Mouse (Mus musculus) hindbrain, embryonic 14.5 days (tissue): Measurements from ENCODE around the gene Ppig. TPM values are rescaled to one million over a fixed set of nuclear protein-coding genes. Genes with fewer than 3 reads are reported as not detected.

Source experiments
- ATAC-seq: fragments of 200-750 bp; cut with Nextera tagmentation; 2 replicates; pipeline ENCODE4 v1.8.0; 2017; ENCODE audit warnings: moderate number of reproducible peaks, mild to moderate bottlenecking, moderate TSS enrichment, moderate library complexity; ENCODE audit not compliant: low FRiP score
- DNase-seq: peaks from one replicate; pipeline ENCODE4 v3.0.0-alpha.2; 2015; ENCODE audit warnings: low spot score
- H3K27ac ChIP-seq: fragments of 300-500 bp; sonication (generic); 2 replicates; pipeline ENCODE4 v1.5.1; 2014; ENCODE audit warnings: mild to moderate bottlenecking, moderate library complexity
- H3K27me3 ChIP-seq: fragments of 300-500 bp; sonication (generic); 2 replicates; pipeline ENCODE4 v1.6.1; 2014; ENCODE audit warnings: mild to moderate bottlenecking, low read length, mixed read lengths; ENCODE audit not compliant: control insufficient read depth, insufficient read depth
- H3K36me3 ChIP-seq: fragments of 300-500 bp; sonication (generic); replicated peaks from 2 replicates; pipeline ENCODE4 v1.6.1; 2014; ENCODE audit not compliant: control insufficient read depth, insufficient read depth
- H3K4me1 ChIP-seq: fragments of 300-500 bp; sonication (generic); replicated peaks from 2 replicates; pipeline ENCODE4 v1.6.1; 2014; ENCODE audit warnings: antibody characterized with exemption, low read length, mixed read lengths; ENCODE audit not compliant: control insufficient read depth, insufficient read depth
- H3K4me2 ChIP-seq: fragments of 300-500 bp; sonication (generic); replicated peaks from 2 replicates; pipeline ENCODE4 v1.6.1; 2014; ENCODE audit warnings: mild to moderate bottlenecking, moderate library complexity
- H3K4me3 ChIP-seq: fragments of 300-500 bp; sonication (generic); replicated peaks from 2 replicates; pipeline ENCODE4 v1.5.1; 2014; ENCODE audit warnings: mild to moderate bottlenecking, low read length
- H3K9ac ChIP-seq: fragments of 300-500 bp; sonication (generic); 2 replicates; pipeline ENCODE4 v1.6.1; 2014
- H3K9me3 ChIP-seq: fragments of 300-500 bp; sonication (generic); 2 replicates; pipeline ENCODE4 v1.6.1; 2016; ENCODE audit warnings: low read length; ENCODE audit not compliant: control insufficient read depth
- WGBS: fragments of 180-500 bp; shearing (Covaris S2); extraction: QIAGEN DNeasy Blood & Tissue Kit; methylation state at CpG from one replicate; pipeline ENCODE4 v1.1.7; 2014; 5-methylcytosine and 5-hydroxymethylcytosine counted together
- polyA plus RNA-seq: library from polyadenylated mRNA; unstranded; fragments of >200 nt; fragmentation: Nextera tagmentation; extraction: Ambion mirVana; gene quantifications from 2 replicates; pipeline ENCODE4 v1.2.1, GENCODE M21; 2014

Ppig gene
- polyA plus RNA-seq, 1 experiment from 2014 or later, result 83.9 TPM

DNA sequence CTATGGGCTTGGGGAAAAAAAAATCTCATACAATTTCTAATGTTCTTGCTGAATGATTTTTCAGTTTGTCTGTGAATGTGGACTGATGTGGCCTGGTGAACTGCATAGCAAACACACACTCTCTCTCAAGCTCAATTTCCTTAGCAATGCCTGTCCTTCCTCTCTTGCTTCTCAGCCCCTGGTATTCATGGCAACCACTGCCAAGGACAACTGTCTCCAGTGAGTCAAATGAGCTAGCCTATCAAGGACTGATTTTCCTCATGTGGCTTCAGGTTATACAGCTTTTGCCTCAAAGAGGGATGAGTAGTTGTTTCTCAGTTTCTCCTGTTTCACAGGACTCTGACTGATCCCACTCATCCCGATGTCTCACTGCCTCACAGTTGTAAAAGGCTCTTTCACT lies 3.2 kb upstream of the Ppig start:
- ATAC-seq, result no peak
- no peak for DNase-seq
- WGBS, result 83% methylated on average over 1 of the region's 1 CpGs
- Histone ChIP-seq H3K4me3 (no peak overlapping the region), H3K4me1 (peaks cover 6% of the 10 kb centered on the region; the same call in 1 of the 2 replicates), H3K9ac (no peak overlapping the region), H3K4me2 (no peak overlapping the region), H3K9me3 (no peaks in the 10 kb centered on the region), H3K27ac (no peak overlapping the region), H3K36me3 (no peaks in the 10 kb centered on the region), H3K27me3 (no peaks in the 10 kb centered on the region)

DNA sequence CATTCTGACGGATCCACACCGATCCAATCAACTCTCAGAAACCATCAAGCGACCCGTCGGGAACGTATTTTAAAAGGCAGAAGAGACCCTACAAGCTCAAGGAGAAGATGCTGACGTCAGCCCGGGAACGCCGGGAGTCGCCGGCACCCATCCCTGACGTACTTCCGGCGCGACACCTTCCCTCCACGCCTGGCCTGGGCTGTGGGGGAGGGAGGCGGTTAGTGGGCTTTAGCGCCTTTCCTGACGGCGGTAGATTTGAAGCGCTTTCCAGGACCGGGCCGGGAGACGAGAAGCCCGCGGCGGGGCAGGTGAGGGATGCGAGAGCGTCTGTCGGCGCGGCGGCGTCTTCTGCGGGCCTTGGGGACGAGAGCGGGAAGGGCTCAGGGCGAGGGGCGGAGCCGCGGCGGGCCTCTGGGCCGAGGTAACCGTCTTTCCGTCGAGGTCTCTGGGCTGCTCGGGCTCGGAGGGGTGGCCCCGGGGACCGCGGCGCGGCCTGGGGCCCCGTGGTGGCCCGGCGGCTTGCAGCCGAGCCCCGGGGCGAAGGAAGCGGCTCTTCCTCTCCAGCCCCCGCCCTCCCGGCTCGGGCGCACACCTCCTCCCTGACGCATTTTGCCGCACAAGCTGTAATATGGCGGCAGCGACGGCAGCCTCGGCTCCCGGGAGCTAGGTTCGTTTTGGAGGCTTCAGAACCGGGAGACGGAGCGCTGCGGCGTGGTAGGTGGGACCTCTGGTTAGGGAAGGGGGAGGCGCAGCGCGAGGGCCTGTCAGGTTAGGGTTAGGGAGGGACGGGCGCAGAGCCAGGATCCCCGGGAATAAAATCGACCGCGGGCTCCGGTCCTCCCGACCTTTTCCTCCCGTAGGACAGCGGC lies 539 bp downstream of the Ppig start:
- H3K36me3 ChIP-seq, result no peaks in the 10 kb centered on the region

DNA sequence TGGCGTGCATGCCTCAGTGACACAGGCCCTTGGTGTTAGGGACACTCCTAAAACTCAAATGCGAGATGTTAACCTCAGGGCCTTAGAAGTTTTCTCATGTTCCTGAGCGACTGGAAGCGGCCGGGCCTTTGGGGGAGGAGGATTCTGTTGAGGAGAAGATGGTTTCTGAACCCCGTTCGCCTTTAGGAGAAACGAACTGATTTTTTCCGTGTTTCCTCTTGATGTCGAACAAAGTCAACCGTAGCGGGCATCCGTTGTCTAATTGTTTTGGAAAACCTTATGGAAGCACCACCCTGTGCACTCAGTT lies 1.1 kb downstream of the Ppig start:
- Histone ChIP-seq H3K9me3 (no peaks in the 10 kb centered on the region), H3K9ac (peak overlapping the region; percentile 84), H3K27ac (peak overlapping the region; percentile 79), H3K4me1 (peaks cover 11% of the 10 kb centered on the region; the same call in 1 of the 2 replicates), H3K4me3 (peak overlapping the region; percentile 87), H3K36me3 (no peaks in the 10 kb centered on the region), H3K4me2 (peak overlapping the region; percentile 83), H3K27me3 (no peaks in the 10 kb centered on the region)
- WGBS, result under 1% methylated on average over 13 of the region's 13 CpGs
- ATAC-seq (peak; percentile 18; the same call in 1 of the 2 replicates), DNase-seq (no peak)

More for the DNA sequence above, 539 bp downstream of the Ppig start:
- Histone ChIP-seq H3K9ac (peak overlapping the region; percentile 84), H3K4me1 (peaks cover 11% of the 10 kb centered on the region; the same call in 1 of the 2 replicates), H3K4me2 (peak overlapping the region; percentile 83), H3K27ac (peak overlapping the region; percentile 79), H3K4me3 (peak overlapping the region; percentile 87), H3K9me3 (no peaks in the 10 kb centered on the region), H3K27me3 (no peaks in the 10 kb centered on the region)
- DNase-seq (peak; percentile 97), ATAC-seq (peak; percentile 96)
- under 1% methylated on average over 76 of the region's 91 CpGs for WGBS

DNA sequence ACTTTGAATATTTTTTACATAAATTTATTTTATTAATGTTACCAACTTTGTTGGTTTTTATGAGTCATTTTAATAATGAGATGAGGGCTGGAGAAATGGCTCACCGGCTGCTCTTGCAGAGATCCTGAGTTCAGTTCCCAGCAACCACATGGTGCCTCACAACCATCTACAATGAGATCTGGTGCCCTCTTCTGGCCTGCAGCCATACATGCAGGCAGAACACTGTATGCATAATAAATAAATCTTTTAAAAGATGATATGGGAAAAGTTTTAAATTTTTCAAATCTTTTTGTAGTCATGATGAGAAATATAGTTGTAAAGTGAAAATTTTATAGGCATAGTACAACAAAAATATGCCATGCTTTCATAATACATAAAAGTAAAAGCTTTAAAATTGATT lies 22.7 kb downstream of the Ppig start:
- no peak for DNase-seq
- Histone ChIP-seq H3K9me3 (no peaks in the 10 kb centered on the region), H3K27me3 (no peaks in the 10 kb centered on the region), H3K9ac (no peak overlapping the region), H3K27ac (no peak overlapping the region), H3K4me1 (no peaks in the 10 kb centered on the region), H3K4me3 (no peak overlapping the region), H3K4me2 (no peak overlapping the region), H3K36me3 (peaks cover 81% of the 10 kb centered on the region)
- ATAC-seq, result no peak
- 91% methylated on average over 1 of the region's 1 CpGs for WGBS

DNA sequence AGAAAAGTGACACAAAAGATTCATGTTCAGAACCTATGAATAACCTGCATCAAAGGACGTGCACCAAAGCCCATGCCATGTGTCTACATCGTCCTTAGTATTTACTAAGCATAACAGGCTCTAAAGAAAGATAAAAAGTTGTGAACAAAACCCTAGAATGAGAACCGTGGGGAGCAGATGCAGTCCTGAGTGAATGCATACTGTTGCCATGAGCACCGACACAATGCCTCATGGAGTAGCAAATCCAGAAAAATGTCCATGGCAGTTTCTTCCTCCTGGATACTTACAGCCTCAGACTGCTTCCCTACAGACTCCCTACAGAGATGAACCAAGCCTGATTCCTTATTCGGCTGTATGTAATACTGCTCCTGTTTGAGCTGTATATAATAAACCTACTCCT lies 38.6 kb downstream of the Ppig start:
- no peak overlapping the region for H3K27ac ChIP-seq
- H3K4me2 ChIP-seq, result no peak overlapping the region
- H3K4me3 ChIP-seq, result no peak overlapping the region
- WGBS, result 19% methylated on average over 5 of the region's 5 CpGs
- H3K9me3 ChIP-seq, result no peaks in the 10 kb centered on the region
- H3K4me1 ChIP-seq, result no peaks in the 10 kb centered on the region
- no peaks in the 10 kb centered on the region for H3K27me3 ChIP-seq
- ATAC-seq (no peak), DNase-seq (no peak)
- 0 out of 2 replicates have a peak, but pooled peaks cover 4% of the 10 kb centered on the region for H3K36me3 ChIP-seq
- H3K9ac ChIP-seq, result no peak overlapping the region

DNA sequence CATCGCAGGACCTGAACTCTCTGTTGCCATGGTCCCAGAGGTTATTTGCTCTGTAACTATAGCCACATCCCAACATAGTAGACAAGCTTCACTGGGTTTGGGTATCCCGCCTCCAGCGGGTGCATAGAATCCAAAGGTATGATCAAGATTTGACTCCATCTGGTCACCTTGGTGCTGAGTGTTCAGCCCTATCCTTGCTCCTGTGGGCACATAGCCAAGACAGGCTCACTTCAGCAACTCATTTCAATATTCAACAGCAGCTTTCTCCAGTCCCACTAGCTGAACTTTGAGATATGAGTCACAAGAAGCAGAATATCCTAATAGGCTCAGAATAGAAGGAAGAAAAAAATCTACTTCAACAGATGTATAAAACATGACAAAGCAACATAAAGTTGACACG lies 41.0 kb downstream of the Ppig start:
- Histone ChIP-seq H3K9me3 (no peaks in the 10 kb centered on the region), H3K4me3 (no peak overlapping the region), H3K4me1 (no peaks in the 10 kb centered on the region), H3K36me3 (0 out of 2 replicates have a peak, but pooled peaks cover 4% of the 10 kb centered on the region), H3K4me2 (no peak overlapping the region), H3K27ac (no peak overlapping the region), H3K27me3 (no peaks in the 10 kb centered on the region), H3K9ac (no peak overlapping the region)
- WGBS, result 89% methylated on average over 4 of the region's 4 CpGs
- DNase-seq, result no peak
- no peak for ATAC-seq

DNA sequence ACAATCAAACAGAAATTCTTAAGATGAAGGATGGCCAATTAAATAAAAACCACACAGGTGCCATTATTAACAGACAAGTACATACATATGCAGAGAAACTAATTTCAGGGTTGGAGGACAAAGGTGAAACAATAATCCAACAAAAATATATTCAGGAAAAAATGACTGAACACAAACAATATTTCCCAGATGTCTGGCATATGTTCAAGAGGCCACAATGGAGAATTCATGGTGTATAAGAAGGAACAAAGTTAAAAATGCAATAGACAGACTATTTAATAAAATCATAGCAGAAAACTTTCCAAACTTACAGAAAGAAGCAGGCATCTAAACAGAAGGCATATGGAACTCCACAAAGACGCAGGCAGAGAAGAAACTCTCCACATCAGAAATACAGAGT lies 42.4 kb downstream of the Ppig start:
- DNase-seq (no peak), ATAC-seq (no peak)
- H3K9ac ChIP-seq, result no peak overlapping the region
- WGBS, result 88% methylated on average over 1 of the region's 1 CpGs
- no peak overlapping the region for H3K4me2 ChIP-seq
- no peaks in the 10 kb centered on the region for H3K4me1 ChIP-seq
- no peaks in the 10 kb centered on the region for H3K9me3 ChIP-seq
- H3K27ac ChIP-seq, result no peak overlapping the region
- H3K27me3 ChIP-seq, result no peaks in the 10 kb centered on the region
- H3K36me3 ChIP-seq, result 0 out of 2 replicates have a peak, but pooled peaks cover 4% of the 10 kb centered on the region
- no peak overlapping the region for H3K4me3 ChIP-seq

DNA sequence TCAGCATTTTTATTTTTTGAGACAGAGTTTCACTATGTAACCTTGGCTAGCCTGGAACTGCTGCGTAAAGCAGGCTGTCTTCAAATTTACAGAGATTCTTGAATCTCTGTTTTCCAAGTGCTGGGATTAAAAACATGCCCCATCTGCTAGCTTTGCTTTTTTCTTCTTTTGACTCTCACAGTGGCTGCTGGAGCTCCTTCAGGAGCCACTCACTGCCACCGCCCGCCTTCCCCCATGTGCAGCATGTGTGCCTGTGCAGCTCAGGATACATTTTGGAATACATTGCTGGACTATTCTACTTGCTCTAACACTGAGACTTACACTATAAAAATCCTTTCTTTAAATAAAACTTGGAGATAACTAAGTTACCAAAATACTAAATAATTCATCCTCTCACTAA lies 51.0 kb downstream of the Ppig start:
- H3K4me2 ChIP-seq, result no peak overlapping the region
- H3K4me3 ChIP-seq, result no peak overlapping the region
- DNase-seq, result no peak
- no peak overlapping the region for H3K9ac ChIP-seq
- WGBS, result 99% methylated on average over 3 of the region's 3 CpGs
- H3K36me3 ChIP-seq, result peaks cover 32% of the 10 kb centered on the region
- no peaks in the 10 kb centered on the region for H3K4me1 ChIP-seq
- no peaks in the 10 kb centered on the region for H3K27me3 ChIP-seq
- ATAC-seq, result no peak
- no peaks in the 10 kb centered on the region for H3K9me3 ChIP-seq
- H3K27ac ChIP-seq, result no peak overlapping the region

DNA sequence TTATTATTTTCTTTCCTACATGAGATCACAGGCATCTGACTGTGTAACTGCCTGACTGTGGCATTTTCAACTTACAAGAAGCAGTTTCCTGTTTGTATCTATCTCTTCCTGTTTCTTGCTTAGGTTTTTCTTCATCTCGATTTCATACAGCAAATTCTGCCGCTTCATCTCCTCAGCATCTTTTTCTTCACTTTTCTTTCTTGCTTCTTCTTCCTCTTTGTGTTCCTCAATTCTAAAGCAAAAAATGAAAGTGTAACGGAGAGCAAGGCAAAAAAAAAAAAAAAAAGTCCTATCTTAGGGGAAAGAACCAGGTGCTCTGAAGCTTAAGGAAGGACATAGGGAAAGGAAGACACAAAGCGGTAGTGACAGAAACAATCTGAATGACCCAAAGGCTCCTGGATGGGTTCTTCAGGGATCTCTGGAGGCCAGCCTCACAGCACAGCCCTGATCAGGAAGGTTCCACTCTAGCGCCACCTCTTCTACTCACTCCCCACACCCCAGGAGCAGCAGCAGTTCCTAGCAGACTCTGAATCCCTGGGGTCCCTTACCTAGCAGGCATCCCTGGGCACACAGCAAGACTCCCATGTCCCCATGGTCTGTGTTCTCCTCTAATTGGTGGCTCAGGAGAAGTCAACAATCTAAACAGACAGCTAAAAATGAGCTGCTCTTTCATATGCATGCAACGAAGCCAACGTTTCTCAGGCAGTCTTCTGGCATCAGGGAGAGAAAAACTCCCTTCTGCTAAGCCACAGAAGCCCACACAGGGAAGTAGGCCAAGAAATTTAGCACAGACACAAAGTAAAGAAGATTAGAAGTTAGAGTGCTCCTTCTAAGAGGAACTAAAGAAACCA lies 55.9 kb downstream of the Ppig start:
- no peak overlapping the region for H3K27ac ChIP-seq
- 72% methylated on average over 7 of the region's 7 CpGs for WGBS
- H3K4me1 ChIP-seq, result no peaks in the 10 kb centered on the region
- H3K27me3 ChIP-seq, result no peaks in the 10 kb centered on the region
- DNase-seq (no peak), ATAC-seq (no peak)
- H3K4me2 ChIP-seq, result no peak overlapping the region
- H3K4me3 ChIP-seq, result no peak overlapping the region
- no peaks in the 10 kb centered on the region for H3K9me3 ChIP-seq
- H3K9ac ChIP-seq, result no peak overlapping the region
- peaks cover 49% of the 10 kb centered on the region for H3K36me3 ChIP-seq
